Mouse (Mus musculus) T-helper 17 cell (primary cell): Measurements from ENCODE around the gene Snx4.

Experiments
- in situ Hi-C, 2 experiments: fragments of 300-600 bp; cut with MboI, MseI; formaldehyde crosslinking; loops; 1 replicate in 1 of 2; 2 replicates in 1 of 2; pipeline ENCODE4 v1.15.1; 2025; ENCODE audit warnings: high pct_unique_total_duplicates in 2 of 2

Gene Snx4

GRCm38 (mm10) chr16:33342356-33342755 lies 91.1 kb downstream of the Snx4 start:
- in situ Hi-C loops, result no loop called here

GRCm38 (mm10) chr16:33343106-33343505 lies 91.9 kb downstream of the Snx4 start:
- in situ Hi-C loops, result no loop called here

GRCm38 (mm10) chr16:33343601-33344000 lies 92.4 kb downstream of the Snx4 start:
- in situ Hi-C loops, result no loop called here

- in situ Hi-C loops, result no loop called here
Measured at GRCm38 (mm10) chr16:33344379-33344778, 93.1 kb downstream of the Snx4 start.

- in situ Hi-C loops, result no loop called here
Measured at GRCm38 (mm10) chr16:33344875-33345274, 93.6 kb downstream of the Snx4 start.

- in situ Hi-C loops, result no loop called here
Measured at GRCm38 (mm10) chr16:33346376-33346775, 95.1 kb downstream of the Snx4 start.

GRCm38 (mm10) chr16:33347134-33347533 lies 95.9 kb downstream of the Snx4 start:
- in situ Hi-C loops, result no loop called here
